Mouse (Mus musculus): ENCODE results near the gene Ppp3ca.

Gene Ppp3ca

GRCm38 (mm10) chr3:136706048-136706447 lies 36.1 kb downstream of the Ppp3ca start:
- TF ChIP-seq GATA4 (IDR thresholded peaks at IDR 0.05; ENCODE audit: insufficient replicate concordance, low read length): no peak

GRCm38 (mm10) chr3:136706771-136707170 lies 36.8 kb downstream of the Ppp3ca start:
- TF ChIP-seq GATA4 (IDR thresholded peaks at IDR 0.05; ENCODE audit: insufficient replicate concordance, low read length): no peak

GRCm38 (mm10) chr3:136707222-136708019 lies 37.5 kb downstream of the Ppp3ca start:
- no peak for TF ChIP-seq GATA4 (IDR thresholded peaks at IDR 0.05; ENCODE audit: insufficient replicate concordance, low read length)

- TF ChIP-seq GATA4 (IDR thresholded peaks at IDR 0.05; ENCODE audit: insufficient replicate concordance, low read length): no peak
Observed at GRCm38 (mm10) chr3:136708230-136708629, 38.3 kb downstream of the Ppp3ca start.

GRCm38 (mm10) chr3:136710310-136710906 lies 40.5 kb downstream of the Ppp3ca start:
- TF ChIP-seq GATA4 (IDR thresholded peaks at IDR 0.05; ENCODE audit: insufficient replicate concordance, low read length): no peak

- no peak for TF ChIP-seq GATA4 (IDR thresholded peaks at IDR 0.05; ENCODE audit: insufficient replicate concordance, low read length)
Observed at GRCm38 (mm10) chr3:136714307-136715039, 44.5 kb downstream of the Ppp3ca start.

- no peak for TF ChIP-seq GATA4 (IDR thresholded peaks at IDR 0.05; ENCODE audit: insufficient replicate concordance, low read length)
Observed at GRCm38 (mm10) chr3:136716247-136716646, 46.3 kb downstream of the Ppp3ca start.

- no peak for TF ChIP-seq GATA4 (IDR thresholded peaks at IDR 0.05; ENCODE audit: insufficient replicate concordance, low read length)
Observed at GRCm38 (mm10) chr3:136718412-136718811, 48.5 kb downstream of the Ppp3ca start.

- TF ChIP-seq GATA4 (IDR thresholded peaks at IDR 0.05; ENCODE audit: insufficient replicate concordance, low read length): no peak
Observed at GRCm38 (mm10) chr3:136721241-136721640, 51.3 kb downstream of the Ppp3ca start.

- TF ChIP-seq GATA4 (IDR thresholded peaks at IDR 0.05; ENCODE audit: insufficient replicate concordance, low read length): no peak
Observed at GRCm38 (mm10) chr3:136721804-136722427, 52.0 kb downstream of the Ppp3ca start.

GRCm38 (mm10) chr3:136722493-136722892 lies 52.6 kb downstream of the Ppp3ca start:
- TF ChIP-seq GATA4 (IDR thresholded peaks at IDR 0.05; ENCODE audit: insufficient replicate concordance, low read length): no peak

- TF ChIP-seq GATA4 (IDR thresholded peaks at IDR 0.05; ENCODE audit: insufficient replicate concordance, low read length): no peak
Observed at GRCm38 (mm10) chr3:136725311-136726156, 55.6 kb downstream of the Ppp3ca start.

- no peak for TF ChIP-seq GATA4 (IDR thresholded peaks at IDR 0.05; ENCODE audit: insufficient replicate concordance, low read length)
Observed at GRCm38 (mm10) chr3:136727877-136728276, 58.0 kb downstream of the Ppp3ca start.

GRCm38 (mm10) chr3:136729978-136730377 lies 60.1 kb downstream of the Ppp3ca start:
- no peak for TF ChIP-seq GATA4 (IDR thresholded peaks at IDR 0.05; ENCODE audit: insufficient replicate concordance, low read length)
